Mouse (Mus musculus): ENCODE measurements around the gene Wdr49. TPM values are rescaled to one million over a fixed set of nuclear protein-coding genes. Genes with fewer than 3 reads are reported as not detected.

The Wdr49 gene
- not detected in 2 replicates for polyA plus RNA-seq (2012; ENCODE audit: low replicate concordance)

GRCm38 (mm10) chr3:75482056-75482455, at the start of gene Wdr49:
Wdr49 (minus strand) TSS chr3:75482156.

GRCm38 (mm10) chr3:75269978-75270377, 212.0 kb downstream of the Wdr49 start, which contains the start of gene Serpini2:
Serpini2 (minus strand) TSS chr3:75270078.

Other genes with a start within 250 kb of the Wdr49 start
- not detected in 2 replicates for gene Serpini2, start 212.1 kb downstream of the Wdr49 start, polyA plus RNA-seq (2012; ENCODE audit: low replicate concordance)
- 0.45 and 8.3 TPM in 2 replicates for gene Pdcd10, start 74.7 kb upstream of the Wdr49 start, polyA plus RNA-seq (2012; ENCODE audit: low replicate concordance)
- 0.07 and 0.84 TPM in 2 replicates for gene Serpini1, start 75.4 kb upstream of the Wdr49 start, polyA plus RNA-seq (2012; ENCODE audit: low replicate concordance)